Mouse (Mus musculus) hindbrain, embryonic 12.5 days (tissue): ENCODE results near the gene Sorbs2. TPM values are rescaled to one million over a fixed set of nuclear protein-coding genes. Genes with fewer than 3 reads are reported as not detected.
A peak's percentile ranks its signal among the peaks of the same experiment; 100 is the strongest.

Source experiments
- ATAC-seq: fragments of 200-750 bp; cut with Nextera tagmentation; 2 replicates; pipeline ENCODE4 v1.8.0; 2017; ENCODE audit warnings: moderate TSS enrichment; ENCODE audit not compliant: low FRiP score
- H3K27ac ChIP-seq: fragments of 300-500 bp; sonication (generic); 2 replicates; pipeline ENCODE4 v1.5.1; 2016; ENCODE audit warnings: mild to moderate bottlenecking
- H3K27me3 ChIP-seq: fragments of 300-500 bp; sonication (generic); 2 replicates; pipeline ENCODE4 v1.6.1; 2016; ENCODE audit warnings: mild to moderate bottlenecking
- H3K36me3 ChIP-seq: fragments of 300-500 bp; sonication (generic); 2 replicates; pipeline ENCODE4 v1.6.1; 2016; ENCODE audit warnings: mild to moderate bottlenecking
- H3K4me1 ChIP-seq: fragments of 300-500 bp; sonication (generic); 2 replicates; pipeline ENCODE4 v1.6.1; 2016
- H3K4me2 ChIP-seq: fragments of 300-500 bp; sonication (generic); replicated peaks from 2 replicates; pipeline ENCODE4 v1.6.1; 2016; ENCODE audit warnings: mild to moderate bottlenecking
- H3K4me3 ChIP-seq: fragments of 300-500 bp; sonication (generic); 2 replicates; pipeline ENCODE4 v1.5.1; 2016; ENCODE audit warnings: mild to moderate bottlenecking
- H3K9ac ChIP-seq: fragments of 300-500 bp; sonication (generic); 2 replicates; pipeline ENCODE4 v1.6.1; 2016; ENCODE audit warnings: mild to moderate bottlenecking, moderate library complexity
- H3K9me3 ChIP-seq: fragments of 300-500 bp; sonication (generic); replicated peaks from 2 replicates; pipeline ENCODE4 v1.6.1; 2016; ENCODE audit warnings: mild to moderate bottlenecking
- WGBS: fragments of 180-500 bp; shearing (Covaris S2); methylation state at CpG from one replicate; pipeline ENCODE4 v1.1.7; 2016; 5-methylcytosine and 5-hydroxymethylcytosine counted together
- polyA plus RNA-seq: library from polyadenylated mRNA; unstranded; fragments of >200 nt; fragmentation: Nextera tagmentation; extraction: Ambion mirVana; gene quantifications from 2 replicates; pipeline ENCODE4 v1.2.1, GENCODE M21; 2016

Gene Sorbs2
- polyA plus RNA-seq, 1 experiment from 2014 or later: 81.7 TPM

- no peak for ATAC-seq
- WGBS: 85% methylated on average over 1 of the region's 1 CpGs
- Histone ChIP-seq H3K4me1 (peaks cover 6% of the 10 kb centered on the region; the same call in 1 of the 2 replicates), H3K36me3 (no peaks in the 10 kb centered on the region), H3K27me3 (no peaks in the 10 kb centered on the region), H3K27ac (no peak overlapping the region), H3K9me3 (no peaks in the 10 kb centered on the region), H3K9ac (no peak overlapping the region), H3K4me3 (no peak overlapping the region), H3K4me2 (no peak overlapping the region)
Measured at GRCm38 (mm10) chr8:45583856-45584255, 76.3 kb downstream of the Sorbs2 start.

GRCm38 (mm10) chr8:45584390-45585052, 76.9 kb downstream of the Sorbs2 start:
- H3K4me3 ChIP-seq: no peak overlapping the region
- peaks cover 6% of the 10 kb centered on the region; the same call in 1 of the 2 replicates for H3K4me1 ChIP-seq
- no peaks in the 10 kb centered on the region for H3K36me3 ChIP-seq
- H3K9ac ChIP-seq: no peak overlapping the region
- no peak for ATAC-seq
- no peaks in the 10 kb centered on the region for H3K9me3 ChIP-seq
- 93% methylated on average over 9 of the region's 9 CpGs for WGBS
- no peak overlapping the region for H3K4me2 ChIP-seq
- H3K27me3 ChIP-seq: no peaks in the 10 kb centered on the region
- no peak overlapping the region for H3K27ac ChIP-seq

DNA sequence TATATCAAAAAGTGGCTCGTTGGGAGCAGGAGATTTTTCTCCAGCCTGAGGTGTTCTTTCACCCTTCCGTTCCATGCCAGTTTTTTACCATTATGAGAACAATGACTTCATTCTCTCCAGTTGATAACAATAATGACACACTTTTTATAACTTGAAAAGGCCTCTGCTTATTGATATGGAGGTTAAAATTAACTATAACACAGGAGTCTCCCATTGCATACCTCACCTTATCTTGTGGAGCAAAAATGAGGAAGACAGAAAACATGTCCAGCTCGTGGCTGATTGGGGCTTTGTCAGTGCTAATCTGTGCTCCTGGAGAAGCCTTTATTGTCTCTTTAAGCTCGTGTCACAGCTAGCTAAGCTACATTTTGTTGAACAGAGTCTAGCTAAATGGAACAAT, 77.6 kb downstream of the Sorbs2 start:
- Histone ChIP-seq H3K9ac (no peak overlapping the region), H3K36me3 (no peaks in the 10 kb centered on the region), H3K4me1 (peaks cover 6% of the 10 kb centered on the region; the same call in 1 of the 2 replicates), H3K27ac (no peak overlapping the region), H3K27me3 (no peaks in the 10 kb centered on the region), H3K9me3 (no peaks in the 10 kb centered on the region), H3K4me2 (no peak overlapping the region), H3K4me3 (no peak overlapping the region)
- no peak for ATAC-seq
- 59% methylated on average over 4 of the region's 4 CpGs for WGBS

DNA sequence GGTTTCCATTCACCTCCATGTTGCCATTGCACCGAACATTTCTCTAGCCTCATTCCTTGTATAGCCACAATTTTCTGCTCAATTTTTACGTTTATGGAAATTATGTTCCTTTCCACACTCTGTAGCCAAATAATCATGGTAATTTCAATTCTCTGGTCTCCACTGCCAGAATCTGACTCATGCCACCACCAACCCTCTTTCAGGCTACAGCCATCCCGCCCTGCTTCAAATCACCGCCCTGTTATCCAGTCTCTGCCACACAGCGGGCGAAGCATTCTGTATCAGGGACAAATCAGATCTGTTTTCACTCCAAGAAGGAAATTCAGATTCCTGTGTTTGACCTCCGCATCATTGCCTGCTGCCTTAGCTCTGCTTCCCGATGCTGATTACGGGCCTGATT, 79.4 kb downstream of the Sorbs2 start:
- ATAC-seq: no peak
- Histone ChIP-seq H3K9ac (no peak overlapping the region), H3K27me3 (no peaks in the 10 kb centered on the region), H3K4me2 (no peak overlapping the region), H3K36me3 (no peaks in the 10 kb centered on the region), H3K27ac (peak overlapping the region; percentile 52), H3K4me1 (peaks cover 6% of the 10 kb centered on the region; the same call in 1 of the 2 replicates), H3K4me3 (no peak overlapping the region), H3K9me3 (no peaks in the 10 kb centered on the region)
- 94% methylated on average over 9 of the region's 9 CpGs for WGBS

- Histone ChIP-seq H3K4me1 (no peaks in the 10 kb centered on the region), H3K36me3 (no peaks in the 10 kb centered on the region), H3K9ac (no peak overlapping the region), H3K4me3 (no peak overlapping the region), H3K27me3 (no peaks in the 10 kb centered on the region), H3K4me2 (no peak overlapping the region), H3K27ac (no peak overlapping the region), H3K9me3 (no peaks in the 10 kb centered on the region)
- no peak for ATAC-seq
- WGBS: 74% methylated on average over 4 of the region's 4 CpGs
Measured at GRCm38 (mm10) chr8:45591888-45592287, 84.3 kb downstream of the Sorbs2 start.

DNA sequence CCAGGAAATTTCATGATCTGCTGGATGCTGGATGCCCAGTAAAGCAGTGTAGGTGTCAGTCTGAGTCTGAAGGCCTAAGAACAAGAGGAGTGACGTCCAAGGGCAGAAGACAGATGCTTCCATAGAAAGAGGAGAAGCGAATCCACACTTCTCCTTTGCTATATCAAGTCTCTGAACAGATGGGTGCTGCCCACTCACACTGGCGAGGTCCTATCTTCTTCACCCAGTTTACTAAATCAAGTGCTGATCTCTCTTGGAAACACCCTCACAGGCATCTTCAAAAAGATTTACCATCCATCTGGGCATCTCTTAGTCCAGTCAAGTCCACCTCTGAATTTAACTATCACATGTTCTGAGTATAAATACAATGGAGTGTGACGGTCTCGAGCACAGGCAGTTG, 86.1 kb downstream of the Sorbs2 start:
- no peak overlapping the region for H3K9ac ChIP-seq
- no peak overlapping the region for H3K27ac ChIP-seq
- H3K4me1 ChIP-seq: no peaks in the 10 kb centered on the region
- no peak for ATAC-seq
- no peaks in the 10 kb centered on the region for H3K9me3 ChIP-seq
- no peak overlapping the region for H3K4me2 ChIP-seq
- no peak overlapping the region for H3K4me3 ChIP-seq
- WGBS: 81% methylated on average over 5 of the region's 5 CpGs
- H3K36me3 ChIP-seq: no peaks in the 10 kb centered on the region
- no peaks in the 10 kb centered on the region for H3K27me3 ChIP-seq

- ATAC-seq: no peak
- no peaks in the 10 kb centered on the region for H3K36me3 ChIP-seq
- H3K4me1 ChIP-seq: no peaks in the 10 kb centered on the region
- no peak overlapping the region for H3K4me2 ChIP-seq
- no peak overlapping the region for H3K27ac ChIP-seq
- H3K4me3 ChIP-seq: no peak overlapping the region
- H3K9me3 ChIP-seq: no peaks in the 10 kb centered on the region
- H3K27me3 ChIP-seq: no peaks in the 10 kb centered on the region
- 74% methylated on average over 1 of the region's 1 CpGs for WGBS
- no peak overlapping the region for H3K9ac ChIP-seq
Measured at GRCm38 (mm10) chr8:45595983-45596382, 88.4 kb downstream of the Sorbs2 start.

- no peak overlapping the region for H3K27ac ChIP-seq
- H3K4me3 ChIP-seq: no peak overlapping the region
- H3K9me3 ChIP-seq: no peaks in the 10 kb centered on the region
- no peak overlapping the region for H3K9ac ChIP-seq
- H3K36me3 ChIP-seq: no peaks in the 10 kb centered on the region
- 88% methylated on average over 2 of the region's 2 CpGs for WGBS
- H3K27me3 ChIP-seq: no peaks in the 10 kb centered on the region
- H3K4me1 ChIP-seq: no peaks in the 10 kb centered on the region
- ATAC-seq: no peak
- H3K4me2 ChIP-seq: no peak overlapping the region
Measured at GRCm38 (mm10) chr8:45596591-45596990, 89.0 kb downstream of the Sorbs2 start.

GRCm38 (mm10) chr8:45597631-45598420, 90.2 kb downstream of the Sorbs2 start:
- ATAC-seq: no peak
- WGBS: 85% methylated on average over 7 of the region's 7 CpGs

DNA sequence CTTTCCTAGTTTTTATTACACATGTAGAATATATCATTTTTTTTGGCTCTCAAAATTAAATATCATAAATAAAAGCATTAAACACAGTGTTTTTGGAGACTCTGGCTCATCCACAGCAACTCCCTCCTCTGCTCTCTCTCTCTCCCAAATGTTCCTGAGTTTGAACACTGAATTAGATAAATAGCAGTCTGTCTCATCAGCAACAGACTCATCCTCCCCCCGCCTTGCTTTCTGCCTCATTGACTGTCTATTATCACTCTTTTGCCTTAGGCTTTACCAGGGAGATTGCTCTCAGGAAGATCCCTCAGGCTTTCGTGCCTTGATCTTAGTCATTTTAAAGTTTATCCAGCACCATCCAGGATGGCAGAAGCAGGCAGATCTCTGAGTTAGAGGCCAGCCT, 91.3 kb downstream of the Sorbs2 start:
- ATAC-seq: no peak
- H3K4me2 ChIP-seq: no peak overlapping the region
- H3K9ac ChIP-seq: no peak overlapping the region
- no peak overlapping the region for H3K27ac ChIP-seq
- H3K9me3 ChIP-seq: no peaks in the 10 kb centered on the region
- no peaks in the 10 kb centered on the region for H3K4me1 ChIP-seq
- no peaks in the 10 kb centered on the region for H3K36me3 ChIP-seq
- no peaks in the 10 kb centered on the region for H3K27me3 ChIP-seq
- 42% methylated on average over 2 of the region's 2 CpGs for WGBS
- no peak overlapping the region for H3K4me3 ChIP-seq

More at GRCm38 (mm10) chr8:45597631-45598420, 90.2 kb downstream of the Sorbs2 start:
- Histone ChIP-seq H3K4me1 (no peaks in the 10 kb centered on the region), H3K4me2 (no peak overlapping the region), H3K36me3 (no peaks in the 10 kb centered on the region), H3K9me3 (no peaks in the 10 kb centered on the region), H3K9ac (no peak overlapping the region), H3K27ac (no peak overlapping the region), H3K27me3 (no peaks in the 10 kb centered on the region), H3K4me3 (no peak overlapping the region)

DNA sequence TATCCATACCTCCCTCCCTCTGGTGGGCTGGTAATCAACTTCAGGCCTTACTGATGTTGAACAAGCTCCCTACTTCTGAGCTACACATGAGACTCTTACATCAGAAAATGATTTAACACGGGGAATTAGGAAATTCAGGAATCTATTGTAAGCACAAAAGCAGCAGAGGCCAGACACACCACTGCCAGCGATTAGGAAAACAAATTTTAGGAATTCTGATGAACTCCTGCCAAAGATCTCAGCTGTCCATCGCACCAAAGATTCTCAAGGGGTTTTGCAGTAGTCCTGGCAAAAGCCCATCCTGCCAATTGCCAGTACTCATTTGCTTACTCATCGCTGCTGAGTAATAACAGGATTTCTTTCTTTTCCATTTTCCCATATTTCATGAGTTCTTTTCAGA, 94.4 kb downstream of the Sorbs2 start:
- H3K4me3 ChIP-seq: no peak overlapping the region
- H3K27me3 ChIP-seq: no peaks in the 10 kb centered on the region
- no peaks in the 10 kb centered on the region for H3K9me3 ChIP-seq
- H3K4me2 ChIP-seq: no peak overlapping the region
- no peak overlapping the region for H3K9ac ChIP-seq
- no peaks in the 10 kb centered on the region for H3K36me3 ChIP-seq
- ATAC-seq: no peak
- WGBS: 80% methylated on average over 4 of the region's 4 CpGs
- H3K4me1 ChIP-seq: no peaks in the 10 kb centered on the region
- no peak overlapping the region for H3K27ac ChIP-seq

- Histone ChIP-seq H3K4me2 (no peak overlapping the region), H3K27ac (no peak overlapping the region), H3K4me1 (peaks cover 2% of the 10 kb centered on the region; the same call in 1 of the 2 replicates), H3K9me3 (no peaks in the 10 kb centered on the region), H3K4me3 (no peak overlapping the region), H3K27me3 (no peaks in the 10 kb centered on the region), H3K9ac (no peak overlapping the region), H3K36me3 (no peaks in the 10 kb centered on the region)
- 74% methylated on average over 1 of the region's 1 CpGs for WGBS
- no peak for ATAC-seq
Measured at GRCm38 (mm10) chr8:45605419-45605818, 97.8 kb downstream of the Sorbs2 start.

DNA sequence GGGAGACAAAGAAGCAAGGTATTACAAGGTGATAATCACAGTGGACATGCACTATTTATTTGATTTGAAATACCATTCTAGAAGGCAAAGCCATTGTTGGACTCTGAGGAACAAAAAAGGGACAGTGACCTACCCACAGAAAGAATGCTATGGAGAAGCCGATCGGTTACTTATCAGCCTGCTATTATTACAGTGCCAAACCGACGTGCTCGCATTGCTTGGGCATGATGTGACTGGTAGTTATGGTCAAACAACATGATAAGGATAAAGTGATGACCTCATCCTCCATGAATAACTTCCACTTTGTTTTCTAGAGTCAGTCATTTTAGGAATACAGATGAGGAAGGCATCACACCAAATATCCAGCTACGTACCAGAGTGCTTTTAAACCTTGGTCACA, 99.4 kb downstream of the Sorbs2 start:
- no peak overlapping the region for H3K4me2 ChIP-seq
- no peaks in the 10 kb centered on the region for H3K9me3 ChIP-seq
- H3K27me3 ChIP-seq: no peaks in the 10 kb centered on the region
- WGBS: 94% methylated on average over 6 of the region's 6 CpGs
- peaks cover 5% of the 10 kb centered on the region; the same call in 1 of the 2 replicates for H3K4me1 ChIP-seq
- H3K27ac ChIP-seq: no peak overlapping the region
- H3K9ac ChIP-seq: no peak overlapping the region
- no peak overlapping the region for H3K4me3 ChIP-seq
- H3K36me3 ChIP-seq: no peaks in the 10 kb centered on the region
- ATAC-seq: no peak
